Mouse (Mus musculus): Measurements from ENCODE around the gene Stx8. TPM values are rescaled to one million over a fixed set of nuclear protein-coding genes. Genes with fewer than 3 reads are reported as not detected.

Stx8 gene
- total RNA-seq (2021): 10 to 100 TPM; 34.3 to 38.1 TPM
- long read RNA-seq, experiment 1, full-length matches to known transcripts: 23 of 28 reads
- long read RNA-seq, experiment 1, partial matches to known transcripts: 0 of 28 reads
- long read RNA-seq, experiment 1, other reads (novel, unspliced or antisense): 5 of 28 reads
- long read RNA-seq, experiment 2, full-length matches to known transcripts: 22 of 26 reads
- long read RNA-seq, experiment 2, partial matches to known transcripts: 2 of 26 reads
- long read RNA-seq, experiment 2, other reads (novel, unspliced or antisense): 2 of 26 reads

DNA sequence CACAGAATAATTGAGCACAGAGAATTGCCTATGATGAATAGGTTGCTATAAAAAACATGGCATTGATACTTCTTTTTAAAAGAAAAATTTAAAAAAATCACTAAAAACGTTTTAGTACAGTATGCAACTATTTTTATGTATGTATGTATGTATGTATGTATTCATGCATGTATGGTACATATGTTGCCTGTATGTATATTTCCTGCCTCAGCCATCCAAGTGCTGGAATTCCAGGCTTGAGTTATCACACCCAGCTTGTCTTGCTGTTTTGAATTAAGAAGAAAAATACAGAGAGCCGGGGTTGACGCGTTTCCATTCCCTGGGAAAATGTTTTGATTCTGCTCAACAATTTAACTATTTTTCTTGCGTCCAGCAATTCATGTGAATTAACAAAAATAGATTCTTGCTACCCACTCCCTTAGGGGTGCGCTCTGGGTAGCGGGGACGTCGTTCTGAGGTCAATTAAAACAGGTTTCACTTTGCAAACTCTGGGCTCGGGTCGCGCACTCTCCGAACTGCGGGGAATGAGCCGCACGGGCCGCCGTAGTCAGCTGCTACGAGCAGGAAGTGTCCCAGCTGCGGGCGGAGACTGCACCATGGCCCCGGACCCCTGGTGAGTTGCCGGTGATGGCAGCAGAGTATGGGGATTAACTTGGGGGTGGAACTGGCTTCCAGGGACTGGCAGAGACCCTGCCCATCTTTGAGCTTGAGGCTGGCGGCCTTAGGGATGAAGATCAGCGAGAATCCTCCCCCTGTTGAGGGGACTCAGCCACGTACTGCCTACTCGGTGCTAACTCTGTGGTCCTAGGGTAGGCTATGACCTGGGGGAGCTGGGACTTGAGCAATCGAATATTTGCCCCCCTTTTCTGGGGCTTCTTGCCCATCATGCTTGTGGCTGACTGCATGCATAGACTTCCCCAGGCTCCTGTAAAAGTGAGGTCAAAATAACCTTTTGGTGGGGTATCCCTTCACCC lies at the start of gene Stx8:
Gene Stx8, plus strand, starts transcription at position 289 of the 974 bp plus-strand sequence.
- peak; percentile 94 to 97 for DNase-seq (ENCODE audit: low spot score in 2 of 2)

DNA sequence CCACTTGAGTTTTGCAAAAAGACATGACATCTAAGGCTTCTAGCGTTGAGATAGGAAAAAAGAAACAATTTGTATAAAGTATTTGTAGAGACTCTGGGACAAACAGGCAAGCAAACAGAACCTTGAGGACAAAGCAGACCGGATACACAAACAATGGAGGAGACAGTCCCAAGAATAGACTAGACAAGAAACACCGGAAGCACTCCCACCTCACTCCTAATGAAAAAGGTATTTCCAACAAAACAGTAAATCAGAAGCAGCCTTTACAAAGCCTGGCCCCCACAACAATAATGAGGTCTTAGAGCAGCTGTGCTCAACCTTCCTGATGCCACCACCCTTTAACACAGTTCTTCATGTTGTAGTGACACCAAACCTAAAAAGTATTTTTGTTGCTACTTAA lies 48.9 kb upstream of the Stx8 start:
- no peak for DNase-seq (ENCODE audit: low spot score in 2 of 2)

GRCm38 (mm10) chr11:67919593-67919992 lies 46.4 kb upstream of the Stx8 start:
- DNase-seq (ENCODE audit: low spot score in 2 of 2): no peak

GRCm38 (mm10) chr11:67920226-67920960 lies 45.6 kb upstream of the Stx8 start:
- DNase-seq (ENCODE audit: low spot score in 2 of 2): no peak

DNA sequence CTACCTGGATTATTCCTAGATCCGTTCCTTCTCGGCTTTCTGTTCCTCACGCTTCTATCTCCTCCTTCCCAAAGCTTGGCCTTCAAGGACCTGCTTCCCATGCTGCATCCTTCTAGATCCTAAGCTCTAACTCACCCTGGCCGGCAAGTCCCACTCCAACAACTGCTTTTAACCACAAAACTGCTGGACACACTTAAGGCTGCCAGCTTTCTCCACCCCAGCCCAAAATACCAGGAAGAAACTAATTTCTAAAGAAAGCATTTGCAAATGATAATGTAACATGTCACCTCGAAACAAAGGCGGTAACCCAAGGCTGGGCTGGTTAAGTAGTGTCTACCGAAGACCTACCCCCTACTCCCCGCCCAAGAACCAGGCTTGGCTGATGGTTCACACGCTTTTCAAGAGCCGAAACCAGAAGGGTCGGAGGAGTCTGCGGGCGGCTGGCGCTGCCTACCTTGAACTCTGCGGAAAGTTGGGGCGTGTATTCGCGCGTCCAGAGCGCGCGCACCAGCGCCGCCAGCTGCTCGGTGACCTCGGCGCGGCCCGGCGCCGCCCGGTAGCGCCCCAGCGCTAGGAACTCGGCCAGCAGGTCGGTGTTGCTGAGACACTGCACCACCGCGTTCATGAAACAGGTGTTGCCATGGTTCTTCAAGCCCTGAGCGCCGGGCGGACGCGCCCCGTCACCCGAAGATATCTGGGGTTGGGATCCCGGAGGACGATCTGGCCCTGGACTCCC lies 44.7 kb upstream of the Stx8 start:
- peak; percentile 10 to 37 for DNase-seq (ENCODE audit: low spot score in 2 of 2)

DNA sequence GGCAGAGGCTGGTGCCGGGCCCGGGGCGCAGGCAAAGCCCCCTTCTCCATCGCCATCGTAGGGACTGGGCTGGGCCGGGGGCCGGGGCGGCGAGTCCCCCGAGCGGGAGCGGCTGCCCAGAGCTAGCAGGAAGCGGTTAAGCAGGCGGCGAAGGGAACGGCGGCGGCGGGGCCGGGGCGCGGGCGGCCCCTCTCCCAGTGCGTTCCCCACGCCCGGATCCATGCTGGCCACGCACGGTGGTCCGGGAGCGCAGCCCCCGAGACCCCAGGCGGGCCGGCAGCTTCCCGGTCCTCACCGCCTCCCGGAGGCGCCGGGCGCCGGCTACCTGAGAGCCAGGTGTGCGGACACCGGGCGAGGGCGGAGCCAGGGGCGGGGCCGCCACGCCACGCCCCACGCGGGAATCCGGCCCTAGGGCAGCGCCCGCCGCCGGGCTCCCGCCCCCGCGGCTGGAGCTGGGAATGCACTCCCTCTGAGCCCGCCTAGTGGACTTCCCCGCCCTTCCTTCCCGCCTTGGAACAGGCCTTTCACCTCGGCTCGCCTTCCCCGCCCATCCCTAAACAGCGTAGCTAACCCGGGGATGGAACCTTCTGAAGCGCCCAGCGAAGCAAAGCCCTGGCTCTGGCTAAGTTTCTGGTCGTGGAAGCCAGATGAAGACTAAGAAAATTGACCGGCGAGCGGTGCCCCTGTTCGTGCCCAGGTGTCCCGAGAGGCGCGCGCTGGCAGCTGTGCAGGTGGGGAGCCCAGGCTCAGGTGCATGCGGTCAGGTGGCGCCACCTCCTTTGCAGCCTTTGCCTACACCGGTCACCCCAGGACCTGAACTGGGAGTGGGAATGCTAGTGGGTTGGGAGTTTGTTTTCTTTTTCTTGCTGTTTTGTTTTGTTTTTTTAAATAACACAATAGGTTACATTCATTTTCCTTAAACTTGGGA lies 43.9 kb upstream of the Stx8 start, which contains the start of gene Usp43:
Gene Usp43, minus strand, starts transcription at position 327 of the 928 bp plus-strand sequence.
- peak; percentile 13 to 34 for DNase-seq (ENCODE audit: low spot score in 2 of 2)

DNA sequence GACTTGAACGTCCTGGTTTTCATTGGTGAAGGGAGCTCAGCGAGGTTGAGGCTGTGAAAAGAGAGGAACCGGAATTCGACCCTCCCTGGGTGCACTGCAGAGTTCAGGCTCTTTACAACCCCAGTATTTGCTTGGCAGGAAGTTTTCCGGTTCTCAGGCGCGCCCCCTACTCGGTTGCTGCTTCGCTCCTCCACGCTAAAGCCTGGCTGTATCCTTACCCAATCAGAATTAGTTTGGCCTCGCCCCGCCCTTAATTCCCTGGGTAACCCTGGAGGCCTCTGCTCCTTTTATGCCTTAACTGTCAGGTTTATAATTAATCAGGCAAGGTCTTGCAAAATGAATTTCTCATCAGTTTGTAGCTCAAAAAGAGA lies 43.3 kb upstream of the Stx8 start:
- DNase-seq (ENCODE audit: low spot score in 2 of 2): peak; percentile 43 to 45

- DNase-seq (ENCODE audit: low spot score in 2 of 2): no peak
Observed at GRCm38 (mm10) chr11:67923720-67924119, 42.3 kb upstream of the Stx8 start.

GRCm38 (mm10) chr11:67925000-67925399 lies 41.0 kb upstream of the Stx8 start:
- DNase-seq (ENCODE audit: low spot score in 2 of 2): no peak

DNA sequence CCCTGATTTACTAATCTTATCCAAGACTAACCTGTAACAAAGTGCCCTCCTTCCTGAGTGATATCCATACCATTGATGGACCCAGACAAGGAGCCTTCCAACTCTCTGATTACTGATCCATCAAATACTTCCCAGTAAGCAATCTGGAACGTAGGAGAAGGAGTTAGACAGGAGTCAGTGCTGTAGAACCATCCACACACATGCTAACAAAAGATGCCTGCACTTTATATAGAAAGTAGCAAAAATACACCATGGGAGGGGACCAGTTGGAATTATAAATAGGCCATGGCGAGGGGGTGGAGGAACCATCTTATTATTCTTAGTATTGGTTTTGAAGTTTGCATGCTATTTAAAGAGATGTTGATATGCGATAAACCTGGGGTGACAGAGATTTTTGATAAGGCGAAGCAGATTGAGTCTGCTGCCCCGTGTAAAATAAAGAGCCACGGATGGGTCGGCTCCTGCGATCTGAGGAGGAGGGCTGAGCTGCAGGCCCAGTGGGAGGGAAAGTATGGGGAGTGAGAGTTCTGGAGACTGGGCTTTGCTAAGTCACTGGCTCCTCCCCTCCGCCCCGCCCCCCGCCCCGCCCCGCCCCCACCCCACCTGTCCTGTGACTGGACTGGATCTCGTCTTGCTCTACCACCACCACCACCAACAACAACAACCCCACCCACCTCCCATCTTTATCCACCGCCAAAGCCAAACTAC lies 39.5 kb upstream of the Stx8 start:
- DNase-seq (ENCODE audit: low spot score in 2 of 2): no peak

GRCm38 (mm10) chr11:67932156-67932555 lies 33.8 kb upstream of the Stx8 start:
- DNase-seq (ENCODE audit: low spot score in 2 of 2): no peak

- no peak for DNase-seq (ENCODE audit: low spot score in 2 of 2)
Observed at GRCm38 (mm10) chr11:67948229-67948628, 17.8 kb upstream of the Stx8 start.

DNA sequence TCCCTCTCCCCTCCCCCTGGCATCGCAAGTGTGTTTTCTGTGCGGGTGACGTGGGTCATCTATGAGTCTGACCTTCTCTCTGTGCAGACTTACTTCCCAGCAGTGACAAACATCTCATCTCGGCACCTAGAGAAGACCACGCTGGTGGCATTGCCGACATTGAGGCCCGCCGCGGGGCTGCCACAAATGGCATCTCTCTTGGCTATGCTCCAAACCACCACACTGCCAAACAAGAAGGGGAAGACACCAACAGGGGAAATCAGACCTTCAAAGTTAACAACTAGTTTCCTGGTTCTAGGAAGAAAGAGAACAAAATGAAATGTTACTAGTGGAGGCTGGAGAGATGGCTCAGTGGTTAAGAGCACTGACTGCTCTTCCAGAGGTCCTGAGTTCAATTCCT lies 16.5 kb upstream of the Stx8 start:
- DNase-seq (ENCODE audit: low spot score in 2 of 2): no peak

GRCm38 (mm10) chr11:67953604-67954003 lies 12.4 kb upstream of the Stx8 start:
- DNase-seq (ENCODE audit: low spot score in 2 of 2): no peak

DNA sequence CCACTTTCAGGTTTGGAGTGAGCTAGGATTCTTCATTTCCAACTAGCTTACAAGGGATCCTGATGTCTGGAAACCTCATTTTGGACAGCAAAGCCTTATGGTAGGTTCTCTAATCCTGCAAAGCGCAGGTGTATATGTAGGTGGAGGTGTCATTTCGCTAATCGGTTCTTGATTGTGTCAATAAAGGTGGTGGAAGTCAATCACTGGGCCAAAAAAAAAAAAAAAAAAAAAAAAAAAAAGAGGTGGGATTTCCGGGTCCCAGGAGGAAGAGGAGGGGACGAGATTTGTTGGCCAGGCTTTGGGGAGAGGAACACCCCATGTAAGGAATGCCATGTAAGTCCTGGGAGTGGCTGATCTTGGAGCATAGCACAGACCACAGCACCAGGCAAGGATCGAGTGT lies 11.6 kb upstream of the Stx8 start:
- DNase-seq (ENCODE audit: low spot score in 2 of 2): no peak

DNA sequence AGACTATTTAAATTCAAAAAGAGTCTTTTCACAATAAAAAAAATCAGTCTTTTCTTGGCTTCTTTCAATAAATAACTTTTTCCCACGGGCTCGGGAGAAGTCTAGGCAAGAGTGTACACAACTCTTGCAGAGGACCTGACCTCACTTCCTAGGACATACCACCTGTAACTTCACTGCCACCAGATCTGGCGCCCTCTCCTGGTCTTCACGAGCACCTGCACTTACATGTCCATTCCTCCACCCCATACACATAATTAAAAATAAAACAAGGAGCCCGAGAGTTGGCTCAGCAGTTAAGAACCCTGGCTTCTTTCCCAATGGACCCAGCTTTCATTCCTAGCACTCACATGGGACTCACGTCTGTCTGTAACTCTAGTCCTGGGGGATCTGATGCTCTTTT lies 1.9 kb upstream of the Stx8 start:
- no peak for DNase-seq (ENCODE audit: low spot score in 2 of 2)

GRCm38 (mm10) chr11:67965242-67965883 lies 630 bp upstream of the Stx8 start, which contains the start of gene Cfap52:
Gene Cfap52, minus strand, starts transcription at chr11:67965651.
- DNase-seq (ENCODE audit: low spot score in 2 of 2): peak; percentile 87 to 89

GRCm38 (mm10) chr11:67967831-67968230 lies 1.8 kb downstream of the Stx8 start:
- no peak for DNase-seq (ENCODE audit: low spot score in 2 of 2)

Data from left cerebral cortex, adult 18-20 months (tissue).